Mouse (Mus musculus): ENCODE data around the gene Cdhr5. TPM values are rescaled to one million over a fixed set of nuclear protein-coding genes. Genes with fewer than 3 reads are reported as not detected.
"Not testable (repeated sequence)": the region's sequence is repeated elsewhere in the genome, so short reads cannot be mapped to it uniquely, and the experiment has no call there.

Gene Cdhr5
- polyA plus RNA-seq, 1 experiment from 2014 or later: 0.19 TPM

GRCm38 (mm10) chr7:141261480-141261879 lies 15.1 kb downstream of the Cdhr5 start:
- ATAC-seq (ENCODE audit: insufficient number of reproducible peaks, low FRiP score, low TSS enrichment, low read depth): no peak
- H3K4me2 ChIP-seq (replicated peaks): no peak overlapping the region
- H3K27me3 ChIP-seq: no peaks in the 10 kb centered on the region
- H3K36me3 ChIP-seq: peaks cover 78% of the 10 kb centered on the region
- H3K4me1 ChIP-seq: peaks cover 16% of the 10 kb centered on the region
- no peak overlapping the region for H3K9ac ChIP-seq
- WGBS: 90% methylated on average over 3 of the region's 3 CpGs
- H3K27ac ChIP-seq (replicated peaks): no peak overlapping the region
- no peak overlapping the region for H3K4me3 ChIP-seq (replicated peaks)
- H3K9me3 ChIP-seq (replicated peaks): no peaks in the 10 kb centered on the region

- Histone ChIP-seq H3K4me3 (replicated peaks) (no peak overlapping the region), H3K27ac (replicated peaks) (no peak overlapping the region), H3K36me3 (peaks cover 93% of the 10 kb centered on the region), H3K4me2 (replicated peaks) (no peak overlapping the region), H3K9ac (no peak overlapping the region), H3K27me3 (no peaks in the 10 kb centered on the region), H3K4me1 (no peaks in the 10 kb centered on the region), H3K9me3 (replicated peaks) (no peaks in the 10 kb centered on the region)
- ATAC-seq (ENCODE audit: insufficient number of reproducible peaks, low FRiP score, low TSS enrichment, low read depth): no peak
- 85% methylated on average over 10 of the region's 10 CpGs for WGBS
Measured at GRCm38 (mm10) chr7:141256159-141256558, 20.4 kb downstream of the Cdhr5 start.

- not testable (repeated sequence) for ATAC-seq (ENCODE audit: insufficient number of reproducible peaks, low FRiP score, low TSS enrichment, low read depth); H3K4me2 ChIP-seq (replicated peaks); H3K27me3 ChIP-seq; H3K9me3 ChIP-seq (replicated peaks); H3K4me3 ChIP-seq (replicated peaks); H3K4me1 ChIP-seq; H3K9ac ChIP-seq; H3K27ac ChIP-seq (replicated peaks)
- 89% methylated on average over 4 of the region's 4 CpGs for WGBS
- H3K36me3 ChIP-seq: peaks cover 94% of the 10 kb centered on the region
Measured at GRCm38 (mm10) chr7:141250486-141250885, 26.1 kb downstream of the Cdhr5 start.

- Histone ChIP-seq H3K4me2 (replicated peaks) (no peak overlapping the region), H3K4me1 (peaks cover 22% of the 10 kb centered on the region), H3K9me3 (replicated peaks) (no peaks in the 10 kb centered on the region), H3K4me3 (replicated peaks) (no peak overlapping the region), H3K9ac (no peak overlapping the region), H3K27ac (replicated peaks) (no peak overlapping the region), H3K36me3 (peaks cover 50% of the 10 kb centered on the region), H3K27me3 (no peaks in the 10 kb centered on the region)
- no peak for ATAC-seq (ENCODE audit: insufficient number of reproducible peaks, low FRiP score, low TSS enrichment, low read depth)
- WGBS: 90% methylated on average over 10 of the region's 10 CpGs
Measured at GRCm38 (mm10) chr7:141231551-141231950, 45.0 kb downstream of the Cdhr5 start.

- no peak for ATAC-seq (ENCODE audit: insufficient number of reproducible peaks, low FRiP score, low TSS enrichment, low read depth)
- Histone ChIP-seq H3K4me1 (peaks cover 22% of the 10 kb centered on the region), H3K36me3 (peaks cover 48% of the 10 kb centered on the region), H3K27me3 (no peaks in the 10 kb centered on the region), H3K9me3 (replicated peaks) (no peaks in the 10 kb centered on the region), H3K4me2 (replicated peaks) (no peak overlapping the region), H3K9ac (no peak overlapping the region), H3K4me3 (replicated peaks) (no peak overlapping the region), H3K27ac (replicated peaks) (no peak overlapping the region)
- 94% methylated on average over 3 of the region's 3 CpGs for WGBS
Measured at GRCm38 (mm10) chr7:141231111-141231510, 45.5 kb downstream of the Cdhr5 start.

- no peak overlapping the region for H3K9ac ChIP-seq
- H3K27ac ChIP-seq (replicated peaks): no peak overlapping the region
- H3K4me3 ChIP-seq (replicated peaks): peak overlapping the region; percentile 8; the same call in 1 of the 2 replicates
- H3K4me2 ChIP-seq (replicated peaks): peak overlapping the region; percentile 74
- H3K36me3 ChIP-seq: peaks cover 42% of the 10 kb centered on the region
- no peak for ATAC-seq (ENCODE audit: insufficient number of reproducible peaks, low FRiP score, low TSS enrichment, low read depth)
- no peaks in the 10 kb centered on the region for H3K27me3 ChIP-seq
- H3K9me3 ChIP-seq (replicated peaks): no peaks in the 10 kb centered on the region
- 89% methylated on average over 4 of the region's 4 CpGs for WGBS
- peaks cover 22% of the 10 kb centered on the region for H3K4me1 ChIP-seq
Measured at GRCm38 (mm10) chr7:141230570-141230969, 46.0 kb downstream of the Cdhr5 start.

GRCm38 (mm10) chr7:141229702-141230101 lies 46.9 kb downstream of the Cdhr5 start:
- 54% methylated on average over 6 of the region's 6 CpGs for WGBS
- peaks cover 22% of the 10 kb centered on the region for H3K4me1 ChIP-seq
- peaks cover 34% of the 10 kb centered on the region for H3K36me3 ChIP-seq
- ATAC-seq (ENCODE audit: insufficient number of reproducible peaks, low FRiP score, low TSS enrichment, low read depth): no peak
- peak overlapping the region; percentile 100 for H3K4me3 ChIP-seq (replicated peaks)
- H3K27me3 ChIP-seq: no peaks in the 10 kb centered on the region
- no peaks in the 10 kb centered on the region for H3K9me3 ChIP-seq (replicated peaks)
- H3K27ac ChIP-seq (replicated peaks): no peak overlapping the region
- H3K9ac ChIP-seq: peak overlapping the region; percentile 93
- peak overlapping the region; percentile 74 for H3K4me2 ChIP-seq (replicated peaks)

- no peaks in the 10 kb centered on the region for H3K9me3 ChIP-seq (replicated peaks)
- ATAC-seq (ENCODE audit: insufficient number of reproducible peaks, low FRiP score, low TSS enrichment, low read depth): peak; percentile 92
- under 1% methylated on average over 76 of the region's 76 CpGs for WGBS
Measured at GRCm38 (mm10) chr7:141228279-141229067, 48.1 kb downstream of the Cdhr5 start, which contains the start of gene Phrf1. Phrf1 (plus strand) TSS chr7:141228784.

GRCm38 (mm10) chr7:141227796-141228195 lies 48.8 kb downstream of the Cdhr5 start:
- Histone ChIP-seq H3K4me3 (replicated peaks) (peak overlapping the region; percentile 100; the same call in 1 of the 2 replicates), H3K27ac (replicated peaks) (no peak overlapping the region; the same call in 1 of the 2 replicates), H3K36me3 (peaks cover 15% of the 10 kb centered on the region), H3K9ac (no peak overlapping the region), H3K4me2 (replicated peaks) (peak overlapping the region; percentile 74; the same call in 1 of the 2 replicates), H3K4me1 (peaks cover 24% of the 10 kb centered on the region), H3K27me3 (no peaks in the 10 kb centered on the region), H3K9me3 (replicated peaks) (no peaks in the 10 kb centered on the region)
- 81% methylated on average over 4 of the region's 4 CpGs for WGBS
- ATAC-seq (ENCODE audit: insufficient number of reproducible peaks, low FRiP score, low TSS enrichment, low read depth): no peak

More at GRCm38 (mm10) chr7:141228279-141229067, 48.1 kb downstream of the Cdhr5 start, which contains the start of gene Phrf1:
- peaks cover 21% of the 10 kb centered on the region for H3K36me3 ChIP-seq
- H3K4me3 ChIP-seq (replicated peaks): peak within 1 kb of the TSS; percentile 100
- peaks cover 22% of the 10 kb centered on the region for H3K4me1 ChIP-seq
- peak within 1 kb of the TSS; percentile 93 for H3K9ac ChIP-seq
- H3K27me3 ChIP-seq: no peaks in the 10 kb centered on the region
- peak within 1 kb of the TSS; percentile 74 for H3K4me2 ChIP-seq (replicated peaks)
- peak within 1 kb of the TSS; percentile 96 for H3K27ac ChIP-seq (replicated peaks)

- Histone ChIP-seq H3K4me1 (peaks cover 34% of the 10 kb centered on the region), H3K4me2 (replicated peaks) (no peak overlapping the region), H3K4me3 (replicated peaks) (no peak overlapping the region), H3K27me3 (no peaks in the 10 kb centered on the region), H3K36me3 (peaks cover 7% of the 10 kb centered on the region), H3K27ac (replicated peaks) (no peak overlapping the region), H3K9ac (no peak overlapping the region), H3K9me3 (replicated peaks) (no peaks in the 10 kb centered on the region)
- 82% methylated on average over 6 of the region's 6 CpGs for WGBS
- no peak for ATAC-seq (ENCODE audit: insufficient number of reproducible peaks, low FRiP score, low TSS enrichment, low read depth)
Measured at GRCm38 (mm10) chr7:141226535-141226934, 50.1 kb downstream of the Cdhr5 start.

- ATAC-seq (ENCODE audit: insufficient number of reproducible peaks, low FRiP score, low TSS enrichment, low read depth): no peak
- H3K9ac ChIP-seq: no peak overlapping the region
Measured at GRCm38 (mm10) chr7:141222696-141223215, 53.8 kb downstream of the Cdhr5 start.

More at GRCm38 (mm10) chr7:141222696-141223215, 53.8 kb downstream of the Cdhr5 start:
- Histone ChIP-seq H3K4me3 (replicated peaks) (no peak overlapping the region), H3K27me3 (no peaks in the 10 kb centered on the region), H3K4me1 (peaks cover 34% of the 10 kb centered on the region), H3K4me2 (replicated peaks) (no peak overlapping the region), H3K27ac (replicated peaks) (peak overlapping the region; percentile 90), H3K36me3 (peaks cover 3% of the 10 kb centered on the region; the same call in 1 of the 2 replicates), H3K9me3 (replicated peaks) (no peaks in the 10 kb centered on the region)
- 85% methylated on average over 4 of the region's 4 CpGs for WGBS
